Mouse (Mus musculus): ENCODE results near the gene Baiap2l1.
"Not testable (repeated sequence)": the region's sequence is repeated elsewhere in the genome, so short reads cannot be mapped to it uniquely, and the experiment has no call there.

Gene Baiap2l1

GRCm38 (mm10) chr5:144357881-144358591, at the start of gene Baiap2l1:
Gene Baiap2l1 (minus strand): TSS chr5:144358112.
- DNase-seq (ENCODE audit: low spot score in 2 of 2): peak; percentile 30 to 77

GRCm38 (mm10) chr5:144406256-144406655, 48.3 kb upstream of the Baiap2l1 start:
- DNase-seq (ENCODE audit: low spot score in 2 of 2): no peak

GRCm38 (mm10) chr5:144400821-144401220, 42.9 kb upstream of the Baiap2l1 start:
- DNase-seq (ENCODE audit: low spot score in 2 of 2): no peak

- DNase-seq (ENCODE audit: low spot score in 2 of 2): no peak
Observed at GRCm38 (mm10) chr5:144397566-144397965, 39.7 kb upstream of the Baiap2l1 start.

- no peak for DNase-seq (ENCODE audit: low spot score in 2 of 2)
Observed at GRCm38 (mm10) chr5:144394142-144394541, 36.2 kb upstream of the Baiap2l1 start.

GRCm38 (mm10) chr5:144387851-144388250, 29.9 kb upstream of the Baiap2l1 start:
- peak; percentile 7 to 31 for DNase-seq (ENCODE audit: low spot score in 2 of 2)

GRCm38 (mm10) chr5:144383936-144384335, 26.0 kb upstream of the Baiap2l1 start:
- DNase-seq (ENCODE audit: low spot score in 2 of 2): peak; percentile 3 to 29

GRCm38 (mm10) chr5:144381782-144382181, 23.9 kb upstream of the Baiap2l1 start:
- peak in 1 of 2 experiments; percentile 23 for DNase-seq (ENCODE audit: low spot score in 2 of 2)

- DNase-seq (ENCODE audit: low spot score in 2 of 2): no peak
Observed at GRCm38 (mm10) chr5:144380689-144381088, 22.8 kb upstream of the Baiap2l1 start.

GRCm38 (mm10) chr5:144379431-144379830, 21.5 kb upstream of the Baiap2l1 start:
- no peak for DNase-seq (ENCODE audit: low spot score in 2 of 2)

- no peak for DNase-seq (ENCODE audit: low spot score in 2 of 2)
Observed at GRCm38 (mm10) chr5:144372885-144373284, 15.0 kb upstream of the Baiap2l1 start.

- DNase-seq (ENCODE audit: low spot score in 2 of 2): no peak
Observed at GRCm38 (mm10) chr5:144372177-144372576, 14.3 kb upstream of the Baiap2l1 start.

GRCm38 (mm10) chr5:144370986-144371385, 13.1 kb upstream of the Baiap2l1 start:
- DNase-seq (ENCODE audit: low spot score in 2 of 2): no peak

GRCm38 (mm10) chr5:144368661-144369205, 10.8 kb upstream of the Baiap2l1 start:
- DNase-seq (ENCODE audit: low spot score in 2 of 2): no peak

GRCm38 (mm10) chr5:144366551-144366950, 8.6 kb upstream of the Baiap2l1 start:
- DNase-seq (ENCODE audit: low spot score in 2 of 2): not testable (repeated sequence)

- DNase-seq (ENCODE audit: low spot score in 2 of 2): no peak
Observed at GRCm38 (mm10) chr5:144364680-144365357, 6.9 kb upstream of the Baiap2l1 start.

- no peak for DNase-seq (ENCODE audit: low spot score in 2 of 2)
Observed at GRCm38 (mm10) chr5:144360346-144360745, 2.4 kb upstream of the Baiap2l1 start.

GRCm38 (mm10) chr5:144359886-144360285, 2.0 kb upstream of the Baiap2l1 start:
- DNase-seq (ENCODE audit: low spot score in 2 of 2): no peak

- no peak for DNase-seq (ENCODE audit: low spot score in 2 of 2)
Observed at GRCm38 (mm10) chr5:144358592-144358917, 643 bp upstream of the Baiap2l1 start.

- peak in 1 of 2 experiments; percentile 12 for DNase-seq (ENCODE audit: low spot score in 2 of 2)
Observed at GRCm38 (mm10) chr5:144357551-144357880, 396 bp downstream of the Baiap2l1 start.

GRCm38 (mm10) chr5:144356776-144357455, 996 bp downstream of the Baiap2l1 start:
- no peak for DNase-seq (ENCODE audit: low spot score in 2 of 2)

GRCm38 (mm10) chr5:144352250-144353047, 5.5 kb downstream of the Baiap2l1 start:
- no peak for DNase-seq (ENCODE audit: low spot score in 2 of 2)
